Mouse (Mus musculus) testis, postnatal 10 days (tissue): ENCODE measurements around the gene Gsta3.
"Not testable (repeated sequence)": the region's sequence is repeated elsewhere in the genome, so short reads cannot be mapped to it uniquely, and the experiment has no call there.

Experiments used
- DNase-seq: peaks from one replicate; pipeline ENCODE4 v3.0.0; 2021; ENCODE audit warnings: low spot score

Gsta3 gene

DNA sequence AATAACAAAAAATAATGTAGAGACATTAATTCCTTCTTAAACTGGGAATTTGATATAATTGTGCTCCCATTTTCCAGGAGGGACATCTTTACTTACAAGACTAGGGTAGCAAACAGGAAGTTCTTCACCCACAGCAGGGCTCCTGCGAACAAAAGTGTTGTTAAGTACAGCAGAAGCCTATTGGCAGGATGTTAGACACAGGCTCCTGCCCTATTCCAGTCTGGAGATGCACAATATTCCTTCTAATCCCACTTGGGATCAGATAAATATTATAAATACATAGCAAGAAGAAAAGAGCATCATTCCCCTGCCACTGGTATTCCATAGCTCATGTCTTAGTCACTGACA, 12.9 kb downstream of the Gsta3 start:
- no peak for DNase-seq

DNA sequence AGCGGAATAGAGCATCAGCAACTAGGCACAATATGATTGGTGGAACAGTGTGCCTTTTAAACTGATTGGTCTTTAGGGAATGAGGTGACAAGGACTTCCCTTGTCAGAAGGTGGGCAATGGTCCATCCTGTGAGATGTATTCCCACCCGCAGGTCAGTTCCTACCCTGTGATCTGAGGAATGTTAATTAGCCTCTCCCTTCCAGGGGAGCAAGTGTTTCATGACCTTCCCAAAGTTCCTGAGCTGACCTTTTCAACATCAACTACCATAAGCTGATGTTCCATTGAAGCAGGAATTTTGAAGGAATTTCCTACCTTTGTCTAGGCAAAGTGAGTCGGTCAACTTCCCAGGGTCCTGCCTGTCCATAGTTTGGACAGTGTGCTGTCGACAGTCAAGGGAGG, 13.5 kb downstream of the Gsta3 start:
- DNase-seq: no peak

DNA sequence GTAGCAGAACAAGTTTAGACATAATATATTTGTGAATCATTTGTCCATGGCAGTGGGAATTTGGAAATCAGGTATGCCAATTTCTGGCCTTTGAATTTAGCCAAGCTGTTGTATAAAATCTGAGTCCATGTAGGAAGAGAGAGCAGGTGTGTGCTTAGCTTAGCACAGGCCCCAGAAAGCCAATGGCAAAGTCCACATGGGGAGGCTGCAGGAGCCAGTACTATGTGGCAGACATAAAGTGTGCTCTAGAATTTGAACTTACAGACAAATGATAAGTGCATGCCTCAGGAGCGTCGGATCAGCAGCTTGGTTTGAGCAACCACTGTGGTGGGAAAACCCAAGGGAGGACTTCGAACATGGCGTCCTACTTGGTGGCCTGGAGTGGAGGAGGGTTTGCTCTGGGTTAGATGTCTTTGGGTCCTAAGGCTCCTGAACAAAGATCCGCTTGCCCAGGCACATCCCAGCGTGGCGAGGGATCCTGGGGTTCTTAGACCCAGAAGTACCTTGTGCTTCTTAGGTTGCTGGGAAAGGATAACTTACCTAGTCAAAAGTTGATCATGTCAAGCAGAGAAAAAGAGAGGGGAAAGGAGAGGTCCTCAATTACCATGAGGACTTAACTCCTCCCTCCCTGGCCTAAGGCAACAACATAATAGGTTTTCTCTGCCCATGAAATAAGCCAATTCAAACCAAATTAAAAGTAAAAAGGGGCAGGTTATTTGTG, 15.4 kb downstream of the Gsta3 start:
- DNase-seq: no peak

DNA sequence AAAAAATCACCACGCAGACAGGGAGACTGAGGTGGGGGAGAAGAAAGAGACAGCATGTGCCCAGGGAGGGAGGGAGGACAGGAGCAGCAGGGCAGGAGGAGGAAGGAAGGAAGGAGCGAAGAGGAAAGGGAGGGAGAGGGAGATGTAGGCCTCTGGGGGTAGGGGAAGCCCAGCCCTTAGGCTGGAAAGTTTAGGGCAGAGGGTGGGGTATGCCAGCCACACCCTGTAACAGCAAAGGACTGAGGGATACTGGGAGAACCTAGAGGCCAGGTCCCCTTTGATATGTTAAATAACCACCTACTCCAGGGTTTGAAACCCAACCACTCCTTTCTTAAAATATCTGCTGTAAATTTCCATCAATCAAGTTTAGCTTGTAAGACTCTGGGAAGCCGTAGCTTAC, 16.0 kb downstream of the Gsta3 start:
- DNase-seq: no peak

DNA sequence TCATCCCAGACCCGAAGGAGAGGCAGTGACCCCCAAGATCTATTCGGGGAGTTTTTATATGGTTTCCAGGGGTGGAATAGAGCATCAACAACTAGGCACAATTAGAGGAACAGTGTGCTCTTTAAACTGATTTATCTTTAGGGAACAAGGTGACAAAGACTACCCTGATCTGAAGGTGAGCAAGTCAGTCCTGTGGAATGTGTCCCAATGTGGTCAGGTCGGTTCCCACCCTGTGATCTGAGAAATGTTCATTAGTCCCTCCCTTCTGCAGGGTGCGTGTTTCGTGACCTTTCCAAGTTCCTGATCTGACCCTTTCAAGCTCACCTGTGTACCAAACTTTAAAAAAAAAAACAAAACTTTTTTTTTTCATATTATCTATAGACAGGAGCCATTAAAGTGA, 16.5 kb downstream of the Gsta3 start:
- DNase-seq: no peak

DNA sequence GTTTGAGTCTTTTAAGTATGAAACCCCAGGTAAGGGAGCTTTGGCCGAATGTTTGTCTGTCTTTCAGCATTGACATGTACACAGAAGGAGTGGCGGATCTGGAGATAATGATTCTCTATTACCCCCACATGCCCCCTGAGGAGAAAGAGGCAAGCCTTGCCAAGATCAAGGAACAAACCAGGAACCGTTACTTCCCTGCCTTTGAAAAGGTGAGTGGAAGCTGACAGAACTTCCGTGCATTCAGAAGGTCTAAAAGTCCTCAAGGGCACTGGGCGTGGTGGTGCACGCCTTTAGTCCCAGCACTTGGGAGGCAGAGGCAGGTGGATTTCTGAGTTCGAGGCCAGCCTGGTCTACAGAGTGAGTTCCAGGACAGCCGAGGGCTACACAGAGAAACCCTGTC, 19.6 kb downstream of the Gsta3 start:
- not testable (repeated sequence) for DNase-seq

DNA sequence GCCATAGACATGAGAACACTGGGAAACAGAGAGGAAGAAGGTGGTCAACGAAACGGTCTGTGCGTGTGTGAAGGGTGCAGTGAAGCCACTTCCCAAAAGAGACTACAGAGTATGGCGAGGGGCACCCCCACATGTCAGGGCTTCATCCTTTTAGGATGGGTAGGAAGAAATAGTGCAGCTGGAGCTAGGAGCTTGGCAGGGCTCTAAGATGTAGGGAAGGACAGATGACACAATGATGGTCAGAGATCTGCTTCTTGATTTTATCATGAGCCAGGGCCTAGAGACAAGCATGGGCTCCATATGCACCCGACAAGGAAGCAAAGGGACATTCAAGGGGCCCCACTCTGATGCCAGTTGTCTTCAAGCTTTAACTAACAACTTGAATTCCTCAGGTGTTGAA, 22.0 kb downstream of the Gsta3 start:
- DNase-seq: no peak

DNA sequence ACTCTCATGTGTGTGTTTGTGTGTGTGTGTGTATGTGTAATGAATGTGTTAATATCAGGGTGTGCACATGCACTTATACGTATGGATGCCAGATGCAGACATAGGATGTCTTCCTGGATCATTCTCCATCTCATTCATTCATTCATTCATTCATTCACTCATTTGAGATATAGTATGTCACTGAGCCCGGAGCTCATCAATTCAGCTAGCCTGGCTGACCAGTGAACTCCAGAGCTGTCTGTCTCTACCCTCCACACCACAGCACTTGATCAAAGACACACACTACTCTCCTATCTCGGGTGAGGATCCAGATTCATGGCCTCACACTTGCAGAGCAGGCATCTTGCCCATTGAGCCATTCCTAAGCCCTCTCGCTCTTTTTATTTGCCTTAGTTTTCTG, 23.6 kb downstream of the Gsta3 start:
- no peak for DNase-seq

DNA sequence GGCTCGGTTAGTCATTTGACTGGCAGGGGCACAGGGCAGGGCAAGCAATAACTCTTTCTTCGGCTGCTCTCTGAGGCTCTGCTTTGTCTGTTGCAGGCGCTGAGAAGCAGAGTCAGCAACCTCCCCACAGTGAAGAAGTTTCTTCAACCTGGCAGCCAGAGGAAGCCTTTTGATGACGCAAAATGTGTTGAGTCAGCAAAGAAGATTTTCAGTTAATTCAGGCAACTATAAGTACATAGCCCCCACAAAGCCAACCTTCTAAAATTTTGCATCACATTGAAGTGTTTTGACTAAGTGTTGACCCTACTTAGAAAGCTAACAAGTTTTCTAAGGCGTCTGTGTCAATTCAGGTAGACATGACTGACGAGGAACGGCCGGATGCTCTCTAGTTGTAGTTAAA, 24.4 kb downstream of the Gsta3 start:
- DNase-seq: no peak

DNA sequence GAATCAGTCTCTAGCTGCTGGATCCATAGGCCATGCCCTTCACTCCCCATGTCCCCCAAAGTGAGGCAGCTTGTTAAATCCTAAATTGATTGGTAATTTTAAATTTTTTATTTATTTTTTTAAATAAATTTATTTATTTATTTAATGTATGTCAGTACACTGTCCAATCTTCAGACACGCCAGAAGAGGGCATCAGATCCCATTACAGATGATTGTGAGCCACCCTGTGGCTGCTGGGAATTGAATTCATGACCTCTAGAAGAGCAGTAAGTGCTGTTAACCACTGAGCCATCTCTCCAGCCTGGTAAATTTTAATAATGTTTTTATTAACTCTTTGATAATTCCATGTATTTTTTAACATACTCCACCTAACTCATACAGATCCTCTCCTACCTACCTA, 26.4 kb downstream of the Gsta3 start:
- DNase-seq: no peak

DNA sequence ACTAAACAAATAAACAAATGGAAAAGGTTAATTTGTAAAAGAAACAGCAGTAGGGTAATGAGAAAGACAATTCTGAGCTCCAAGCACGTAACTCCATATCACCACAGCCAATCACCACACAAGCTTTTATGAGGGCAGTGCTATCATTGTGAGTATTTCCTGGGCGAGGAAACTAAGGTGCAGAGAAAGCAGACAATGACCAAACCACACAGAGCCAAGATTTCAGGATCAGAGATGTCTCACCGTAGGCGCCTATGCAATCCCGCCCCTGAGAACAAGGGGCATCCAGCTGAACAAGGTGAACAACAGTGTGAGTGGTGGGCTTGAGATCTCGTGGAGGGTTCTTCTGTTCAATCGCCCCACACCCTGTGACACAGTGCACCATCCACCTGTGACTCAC, 27.1 kb downstream of the Gsta3 start:
- DNase-seq: not testable (repeated sequence)

DNA sequence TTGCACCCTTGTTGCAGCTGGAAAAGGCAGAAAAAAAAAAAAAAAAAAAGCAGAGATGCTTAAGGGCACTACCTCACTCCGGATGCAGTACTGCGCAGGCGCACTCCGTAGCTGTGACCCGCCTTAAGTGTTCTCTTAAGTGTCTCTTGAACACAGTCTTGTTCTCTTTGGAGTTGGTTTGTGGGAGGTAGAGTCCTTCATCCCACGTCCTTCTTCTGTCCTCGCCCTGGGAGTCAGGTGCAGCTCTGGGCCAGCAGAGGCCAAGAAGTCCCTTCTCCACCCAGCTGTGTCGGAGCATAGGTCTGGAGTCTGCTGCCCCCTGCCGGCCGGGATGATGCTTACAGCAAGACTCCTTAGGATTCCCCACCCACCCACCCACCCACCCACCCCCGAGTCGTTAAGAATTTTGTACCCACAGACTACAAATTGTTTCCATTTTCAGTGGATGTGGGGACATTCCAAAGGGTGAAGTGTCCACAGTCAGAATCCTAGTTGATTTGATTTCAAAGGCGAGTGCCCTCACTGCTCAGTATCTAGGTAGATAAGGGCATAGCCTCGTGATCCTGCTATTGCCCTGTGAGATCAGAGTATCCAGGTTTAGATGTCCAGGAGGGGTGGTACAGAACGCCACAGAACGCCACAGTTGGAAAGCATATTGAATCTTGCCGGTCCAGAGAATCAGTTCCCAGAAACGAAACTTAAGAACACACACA, 31.1 kb downstream of the Gsta3 start:
- DNase-seq: peak; percentile 94

DNA sequence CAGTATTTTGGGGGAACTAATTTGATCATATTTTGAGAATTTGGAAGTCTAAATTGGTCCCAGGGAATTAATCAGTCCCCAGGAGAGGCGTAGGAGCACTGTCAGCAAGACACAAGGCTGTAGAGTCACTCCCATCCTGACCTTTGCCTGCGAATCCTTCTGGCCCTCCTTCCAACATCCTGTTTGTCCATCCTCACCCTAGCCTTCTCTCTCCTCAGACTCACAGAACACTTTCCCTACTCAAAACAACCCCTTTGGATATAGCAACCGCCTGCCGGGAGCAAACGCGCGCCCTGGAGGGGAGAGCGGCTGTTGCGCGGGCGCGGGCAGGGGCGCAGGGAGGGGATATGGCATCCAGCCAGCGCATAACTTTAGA, 31.7 kb downstream of the Gsta3 start:
- peak; percentile 57 for DNase-seq

DNA sequence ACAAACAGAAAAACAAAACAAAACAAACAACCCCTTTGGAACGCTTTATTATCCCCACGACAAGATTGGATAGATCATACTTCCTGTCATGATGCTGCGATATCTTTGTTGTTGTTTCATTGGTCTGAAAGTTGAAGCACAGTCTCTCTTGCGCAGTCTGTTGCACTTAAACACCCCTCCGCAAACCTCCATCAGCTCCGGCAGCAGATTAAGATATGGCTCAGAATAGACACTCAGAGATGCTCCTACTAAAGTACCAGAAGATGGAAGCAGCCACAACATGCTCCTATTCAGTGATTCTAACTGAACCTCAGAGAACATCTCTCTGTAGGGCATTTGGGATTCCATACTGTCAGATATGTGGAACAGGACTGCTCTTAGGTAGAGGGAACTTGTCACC, 32.7 kb downstream of the Gsta3 start:
- no peak for DNase-seq

DNA sequence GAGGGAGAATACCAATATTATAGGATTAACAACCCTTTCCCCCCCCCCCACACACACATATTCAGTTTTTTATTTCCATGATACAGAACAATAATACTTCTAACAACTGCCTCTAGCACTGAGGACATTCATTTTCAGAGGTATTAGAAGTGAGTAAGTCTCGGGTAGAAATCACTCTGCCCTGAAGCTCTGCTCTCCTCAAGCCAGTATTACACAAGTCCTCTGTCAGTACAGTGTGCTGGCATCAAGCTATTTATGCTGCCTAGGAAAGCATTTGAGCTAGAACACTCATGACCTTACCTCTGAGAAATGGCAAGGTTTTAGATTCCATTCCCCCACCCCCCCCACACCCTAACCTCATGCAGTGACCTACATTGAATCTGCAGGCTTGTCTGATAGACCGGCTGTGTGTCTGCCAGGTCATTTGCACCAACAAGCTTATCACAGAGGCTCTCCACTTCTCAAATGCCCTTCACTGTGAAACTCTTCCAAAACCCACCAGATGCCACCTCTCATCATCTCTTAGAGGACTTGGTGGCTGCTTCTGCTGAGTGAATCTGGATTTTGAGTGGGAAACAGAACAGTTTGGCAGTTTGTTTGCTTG, 34.1 kb downstream of the Gsta3 start:
- no peak for DNase-seq

DNA sequence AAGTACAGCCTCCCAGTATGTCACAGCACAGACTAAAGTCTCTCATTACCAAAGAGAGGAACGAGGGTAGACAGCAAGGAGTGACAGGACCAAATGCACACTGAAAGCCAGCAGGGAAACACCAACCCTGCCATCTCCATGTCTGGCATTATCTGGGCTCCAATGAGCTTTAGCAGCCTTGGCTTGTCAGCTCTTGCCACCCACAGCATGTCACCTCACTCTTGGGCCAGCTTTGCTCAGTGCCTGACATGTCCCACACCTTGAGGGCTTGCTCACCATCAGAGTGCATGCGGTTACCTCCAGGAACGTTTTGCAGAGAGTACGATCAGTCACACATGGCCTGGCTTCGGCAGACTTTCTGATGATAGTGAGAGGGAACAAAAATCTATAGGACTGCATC, 35.0 kb downstream of the Gsta3 start:
- DNase-seq: not testable (repeated sequence)

DNA sequence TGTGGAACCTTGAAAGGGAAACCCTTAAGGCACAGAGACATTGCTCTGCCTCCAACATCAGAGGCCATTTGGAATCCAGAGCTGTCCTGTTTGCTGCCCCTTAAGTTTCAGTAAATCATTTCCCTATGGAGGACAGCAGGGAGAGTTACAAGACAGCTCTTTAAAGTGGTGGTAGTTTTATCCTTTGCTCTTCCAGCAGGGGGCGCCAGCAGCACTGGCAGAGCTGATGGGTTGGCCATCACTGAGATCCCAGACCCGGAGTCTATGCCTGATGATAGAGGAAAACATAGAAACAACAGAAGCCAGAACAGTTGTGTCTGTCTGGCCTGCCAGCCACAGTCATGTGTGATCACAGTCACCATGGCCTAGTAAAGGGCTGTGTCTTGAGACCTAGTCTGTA, 35.8 kb downstream of the Gsta3 start:
- DNase-seq: not testable (repeated sequence)

DNA sequence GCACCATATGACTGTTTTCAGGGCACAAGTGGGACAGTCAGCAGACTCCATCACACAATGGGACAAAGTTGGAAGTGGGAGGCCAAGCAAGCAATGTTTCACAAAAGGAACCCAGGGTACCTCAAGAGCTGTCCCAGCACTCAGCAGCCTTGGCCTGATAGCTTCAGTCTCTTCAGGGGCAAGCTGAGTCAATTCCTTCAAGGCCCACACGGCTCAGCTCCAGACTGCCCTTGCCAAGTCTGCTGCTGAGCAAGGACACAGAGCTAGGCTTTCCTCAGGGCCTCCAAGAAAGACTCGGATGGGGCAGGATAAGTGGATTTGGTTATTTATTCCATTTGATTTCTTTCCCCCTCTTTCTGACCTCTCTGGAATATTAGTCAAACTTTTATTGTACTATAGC, 39.9 kb downstream of the Gsta3 start:
- no peak for DNase-seq

DNA sequence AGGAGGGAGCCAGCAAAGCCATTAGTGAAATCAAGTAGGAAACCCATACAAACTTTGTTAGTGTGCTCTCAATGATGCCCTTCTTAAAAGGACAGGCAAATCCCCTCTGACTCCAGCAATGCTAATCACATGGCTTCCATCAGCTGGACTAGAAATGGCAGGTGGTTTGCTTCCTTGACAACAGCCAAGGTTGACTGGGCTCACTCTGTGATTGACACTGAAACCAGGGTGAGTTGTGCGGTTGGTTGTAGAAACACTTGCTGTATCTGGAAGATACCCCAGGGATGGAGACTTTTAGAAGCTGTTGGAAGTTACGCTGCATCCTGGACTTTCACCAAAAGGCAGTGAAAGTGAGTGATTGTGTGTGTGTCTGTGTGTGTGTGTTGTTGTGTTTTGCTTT, 44.3 kb downstream of the Gsta3 start:
- not testable (repeated sequence) for DNase-seq

DNA sequence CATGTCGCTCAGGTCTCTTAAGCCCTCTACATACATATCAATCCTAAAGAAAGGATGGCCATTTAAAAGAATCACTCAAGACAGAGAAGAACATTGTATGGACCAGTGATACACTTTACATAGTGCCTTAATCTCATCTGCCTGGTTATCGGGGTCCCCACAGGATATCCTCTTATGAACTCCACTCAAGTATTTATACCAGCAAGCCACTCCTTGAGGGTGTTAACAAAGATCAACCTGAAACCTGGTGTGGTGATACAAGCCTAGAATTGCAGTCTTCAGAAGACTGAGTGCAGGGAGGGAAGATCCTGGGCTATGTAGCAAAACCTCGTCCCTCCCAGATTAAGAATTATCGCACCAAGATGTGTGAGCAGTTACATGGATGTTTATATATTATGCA, 51.0 kb downstream of the Gsta3 start:
- no peak for DNase-seq

DNA sequence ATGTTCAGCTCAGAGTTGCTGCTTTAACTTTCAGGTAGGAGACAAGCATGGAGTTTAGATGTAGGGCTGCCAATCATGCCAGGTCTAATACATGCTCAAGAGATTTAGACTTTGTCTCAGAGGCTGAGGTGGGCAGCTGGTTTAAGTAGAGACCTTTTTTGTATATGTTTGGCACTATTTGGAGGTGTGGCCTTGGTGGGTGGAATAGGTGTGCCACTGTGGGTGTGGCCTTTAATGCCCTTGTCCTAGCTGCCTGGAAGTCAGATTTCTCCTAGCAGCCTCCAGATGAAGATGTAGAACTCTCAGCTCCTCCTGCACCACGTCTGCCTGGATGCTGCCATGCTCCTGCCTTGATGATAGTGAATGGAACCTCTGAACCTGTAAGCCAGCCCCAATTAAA, 52.2 kb downstream of the Gsta3 start:
- no peak for DNase-seq

DNA sequence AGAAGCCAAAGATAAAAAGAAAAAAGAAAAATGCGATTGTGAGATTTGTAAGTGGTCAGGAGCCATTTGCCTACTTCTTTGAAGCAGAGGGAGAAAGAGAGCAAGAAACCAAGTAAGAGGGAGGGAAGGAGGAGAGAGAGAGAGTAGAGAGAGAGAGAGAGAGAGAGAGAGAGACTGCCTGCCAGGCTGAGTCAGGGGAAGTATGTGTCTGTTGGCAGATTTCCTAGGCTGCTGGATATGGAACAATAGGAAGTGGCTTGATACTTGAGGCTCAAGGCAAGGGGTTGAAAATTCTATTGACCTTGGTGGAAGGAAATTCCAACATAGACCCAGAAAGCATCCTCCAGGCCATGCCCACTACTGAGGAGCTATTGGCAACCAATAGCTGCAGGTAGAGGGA, 55.8 kb downstream of the Gsta3 start:
- DNase-seq: no peak

DNA sequence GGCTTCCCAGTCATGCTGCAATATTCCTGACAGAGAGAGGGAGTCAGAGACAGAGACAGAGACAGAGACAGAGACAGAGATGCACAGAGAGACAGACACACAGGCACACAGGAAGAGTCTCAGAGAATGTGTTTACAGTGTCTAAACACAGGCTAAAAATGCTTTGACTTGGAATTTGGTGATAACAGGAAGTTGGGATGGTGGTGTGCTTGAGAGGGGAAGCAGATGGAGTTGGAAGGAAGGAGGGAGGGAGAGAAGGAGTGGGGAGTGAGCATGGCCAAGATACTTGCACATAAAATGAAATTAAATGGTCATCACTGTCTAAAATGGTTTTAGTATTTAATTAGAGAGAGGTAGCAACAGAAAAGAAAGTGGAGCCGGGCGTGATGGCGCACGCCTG, 57.7 kb downstream of the Gsta3 start:
- no peak for DNase-seq

DNA sequence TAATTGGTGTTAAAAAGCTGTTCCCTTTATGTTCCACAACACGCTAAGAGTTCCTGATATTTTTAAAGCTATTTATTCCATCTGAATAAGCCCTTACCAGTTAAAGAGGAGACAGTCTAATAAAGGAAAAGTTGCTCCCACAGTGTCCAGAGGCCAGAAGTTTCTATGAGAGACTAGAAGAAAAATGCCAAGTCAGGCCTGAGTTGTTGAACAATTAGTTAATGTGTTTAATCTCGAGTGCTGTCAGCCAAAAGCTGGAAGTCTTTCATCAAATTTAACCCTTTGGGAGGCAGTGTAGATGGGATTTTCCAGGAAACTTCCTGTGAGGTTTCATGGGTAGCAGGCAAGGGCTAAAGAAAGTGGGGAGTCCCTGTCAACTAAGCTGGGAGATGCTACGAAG, 59.4 kb downstream of the Gsta3 start:
- DNase-seq: no peak
